Mouse (Mus musculus): ENCODE results near the gene Mmp23.

DNA sequence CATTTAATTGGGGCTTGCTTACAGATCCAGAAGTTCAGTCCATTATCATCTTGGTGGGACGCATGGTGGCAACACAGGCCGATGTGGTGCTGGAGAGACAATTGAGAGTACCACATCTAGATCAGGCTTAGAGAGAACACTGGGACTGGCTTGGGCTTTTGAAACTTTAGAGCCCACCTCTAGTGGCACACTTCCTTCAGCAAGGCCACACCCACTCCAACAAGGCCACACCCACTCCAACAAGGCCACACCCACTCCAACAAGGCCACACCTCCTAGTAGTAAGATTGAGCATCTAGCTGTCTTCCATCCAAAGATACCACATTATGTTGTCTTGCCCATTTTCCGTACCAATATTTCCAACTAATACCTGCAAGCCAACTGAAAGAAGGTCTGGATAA, 39.2 kb upstream of the Mmp23 start:
- TF ChIP-seq CTCF (IDR thresholded peaks at IDR 0.05; ENCODE audit: control insufficient read depth, insufficient read depth, insufficient replicate concordance, low read depth, low read length) (no peak), POLR2A (IDR thresholded peaks at IDR 0.05; ENCODE audit: control insufficient read depth, low read depth, low read length) (no peak)
